Mouse (Mus musculus): ENCODE results near the gene Hgfac. TPM values are rescaled to one million over a fixed set of nuclear protein-coding genes. Genes with fewer than 3 reads are reported as not detected.
A peak's percentile ranks its signal among the peaks of the same experiment; 100 is the strongest.

Hgfac gene
- polyA plus RNA-seq, 1 experiment, result 0.26 TPM

- Histone ChIP-seq H3ac (ENCODE audit: control insufficient read depth, insufficient read length) (peak overlapping the region; percentile 42), H3K79me2 (ENCODE audit: control insufficient read depth, insufficient read depth) (peaks cover 19% of the 10 kb centered on the region), H3K4me3 (peak overlapping the region; percentile 46), H3K27me3 (ENCODE audit: control insufficient read depth, insufficient read depth, insufficient read length) (no peaks in the 10 kb centered on the region), H3K4me2 (ENCODE audit: low read depth) (peak overlapping the region; percentile 87), H3K36me3 (ENCODE audit: control insufficient read depth, insufficient read depth) (no peaks in the 10 kb centered on the region)
- TF ChIP-seq POLR2A (IDR thresholded peaks at IDR 0.05; ENCODE audit: insufficient read length, low read depth) (peak; percentile 23), MYOD1 (IDR thresholded peaks at IDR 0.05; ENCODE audit: control insufficient read depth in 1 of 3, insufficient read length in 2 of 3, low read depth in 2 of 3) (no peak)
Measured at GRCm38 (mm10) chr5:35058216-35058615, 16.9 kb downstream of the Hgfac start.

- H3ac ChIP-seq (ENCODE audit: control insufficient read depth, insufficient read length), result no peak overlapping the region
- H3K4me3 ChIP-seq, result no peak overlapping the region
- no peaks in the 10 kb centered on the region for H3K27me3 ChIP-seq (ENCODE audit: control insufficient read depth, insufficient read depth, insufficient read length)
- H3K4me2 ChIP-seq (ENCODE audit: low read depth), result peak overlapping the region; percentile 87
- peaks cover 3% of the 10 kb centered on the region for H3K36me3 ChIP-seq (ENCODE audit: control insufficient read depth, insufficient read depth)
- TF ChIP-seq MYOG (IDR thresholded peaks at IDR 0.05; ENCODE audit: control insufficient read depth in 1 of 3, insufficient read depth in 1 of 3, insufficient read length in 2 of 3, low read depth in 2 of 3) (no peak), MYOD1 (IDR thresholded peaks at IDR 0.05; ENCODE audit: control insufficient read depth in 1 of 3, insufficient read length in 2 of 3, low read depth in 2 of 3) (peak in 1 of 3 experiments; percentile 1), USF1 (IDR thresholded peaks at IDR 0.05; ENCODE audit: low read depth) (peak; percentile 10)
- H3K79me2 ChIP-seq (ENCODE audit: control insufficient read depth, insufficient read depth), result peaks cover 21% of the 10 kb centered on the region
Measured at GRCm38 (mm10) chr5:35060098-35060497, 18.8 kb downstream of the Hgfac start.

GRCm38 (mm10) chr5:35069841-35070240, 28.5 kb downstream of the Hgfac start:
- Histone ChIP-seq H3K27me3 (ENCODE audit: control insufficient read depth, insufficient read depth, insufficient read length) (no peaks in the 10 kb centered on the region), H3ac (ENCODE audit: control insufficient read depth, insufficient read length) (no peak overlapping the region), H3K79me2 (ENCODE audit: control insufficient read depth, insufficient read depth) (peaks cover 7% of the 10 kb centered on the region), H3K36me3 (ENCODE audit: control insufficient read depth, insufficient read depth) (peaks cover 18% of the 10 kb centered on the region), H3K4me2 (ENCODE audit: low read depth) (no peak overlapping the region), H3K4me3 (no peak overlapping the region)
- TF ChIP-seq E2F4 (IDR thresholded peaks at IDR 0.05; ENCODE audit: insufficient read depth), result no peak
- TF ChIP-seq TCF12 (IDR thresholded peaks at IDR 0.05; ENCODE audit: insufficient read depth, poor library complexity, severe bottlenecking), result no peak
- TF ChIP-seq MAX (IDR thresholded peaks at IDR 0.05; ENCODE audit: low read depth), result no peak
- TF ChIP-seq TCF3 (IDR thresholded peaks at IDR 0.05; ENCODE audit: insufficient read length, low read depth), result no peak
- no peak for TF ChIP-seq REST (IDR thresholded peaks at IDR 0.05; ENCODE audit: insufficient read depth, insufficient read length)
- TF ChIP-seq POLR2A (IDR thresholded peaks at IDR 0.05; ENCODE audit: insufficient read length, low read depth), result no peak
- TF ChIP-seq MYOD1 (IDR thresholded peaks at IDR 0.05; ENCODE audit: control insufficient read depth in 1 of 3, insufficient read length in 2 of 3, low read depth in 2 of 3), result no peak
- no peak for TF ChIP-seq SRF (IDR thresholded peaks at IDR 0.05; ENCODE audit: control insufficient read depth, insufficient read length, low read depth)
- no peak for TF ChIP-seq CEBPB (IDR thresholded peaks at IDR 0.05; ENCODE audit: insufficient read depth, poor library complexity, severe bottlenecking)
- TF ChIP-seq POLR2AphosphoS2 (IDR thresholded peaks at IDR 0.05; ENCODE audit: insufficient read length, low read depth), result no peak

- no peak overlapping the region for H3K4me2 ChIP-seq (ENCODE audit: low read depth)
- no peak for TF ChIP-seq SRF (IDR thresholded peaks at IDR 0.05; ENCODE audit: control insufficient read depth, insufficient read length, low read depth)
- TF ChIP-seq TCF3 (IDR thresholded peaks at IDR 0.05; ENCODE audit: insufficient read length, low read depth), result no peak
- no peak for TF ChIP-seq POLR2AphosphoS2 (IDR thresholded peaks at IDR 0.05; ENCODE audit: insufficient read length, low read depth)
- no peak for TF ChIP-seq MYOD1 (IDR thresholded peaks at IDR 0.05; ENCODE audit: control insufficient read depth in 1 of 3, insufficient read length in 2 of 3, low read depth in 2 of 3)
- no peak for TF ChIP-seq MAX (IDR thresholded peaks at IDR 0.05; ENCODE audit: low read depth)
- TF ChIP-seq CEBPB (IDR thresholded peaks at IDR 0.05; ENCODE audit: insufficient read depth, poor library complexity, severe bottlenecking), result no peak
- TF ChIP-seq REST (IDR thresholded peaks at IDR 0.05; ENCODE audit: insufficient read depth, insufficient read length), result no peak
- TF ChIP-seq POLR2A (IDR thresholded peaks at IDR 0.05; ENCODE audit: insufficient read length, low read depth), result no peak
- TF ChIP-seq USF1 (IDR thresholded peaks at IDR 0.05; ENCODE audit: low read depth), result no peak
- TF ChIP-seq E2F4 (IDR thresholded peaks at IDR 0.05; ENCODE audit: insufficient read depth), result no peak
- no peak for TF ChIP-seq MYOG (IDR thresholded peaks at IDR 0.05; ENCODE audit: control insufficient read depth in 1 of 3, insufficient read depth in 1 of 3, insufficient read length in 2 of 3, low read depth in 2 of 3)
- TF ChIP-seq TCF12 (IDR thresholded peaks at IDR 0.05; ENCODE audit: insufficient read depth, poor library complexity, severe bottlenecking), result no peak
- H3ac ChIP-seq (ENCODE audit: control insufficient read depth, insufficient read length), result no peak overlapping the region
- no peak overlapping the region for H3K4me3 ChIP-seq
- no peaks in the 10 kb centered on the region for H3K27me3 ChIP-seq (ENCODE audit: control insufficient read depth, insufficient read depth, insufficient read length)
- H3K79me2 ChIP-seq (ENCODE audit: control insufficient read depth, insufficient read depth), result peaks cover 3% of the 10 kb centered on the region
- H3K36me3 ChIP-seq (ENCODE audit: control insufficient read depth, insufficient read depth), result peaks cover 13% of the 10 kb centered on the region
Measured at GRCm38 (mm10) chr5:35070314-35070713, 29.0 kb downstream of the Hgfac start.

- TF ChIP-seq MYOD1 (IDR thresholded peaks at IDR 0.05; ENCODE audit: control insufficient read depth in 1 of 3, insufficient read length in 2 of 3, low read depth in 2 of 3) (peak; percentile 78 to 92 (median 87)), POLR2AphosphoS2 (IDR thresholded peaks at IDR 0.05; ENCODE audit: insufficient read length, low read depth) (no peak), SRF (IDR thresholded peaks at IDR 0.05; ENCODE audit: control insufficient read depth, insufficient read length, low read depth) (no peak), USF1 (IDR thresholded peaks at IDR 0.05; ENCODE audit: low read depth) (peak; percentile 5), REST (IDR thresholded peaks at IDR 0.05; ENCODE audit: insufficient read depth, insufficient read length) (no peak), TCF12 (IDR thresholded peaks at IDR 0.05; ENCODE audit: insufficient read depth, poor library complexity, severe bottlenecking) (peak; percentile 84), CEBPB (IDR thresholded peaks at IDR 0.05; ENCODE audit: insufficient read depth, poor library complexity, severe bottlenecking) (no peak), TCF3 (IDR thresholded peaks at IDR 0.05; ENCODE audit: insufficient read length, low read depth) (peak; percentile 59), MYOG (IDR thresholded peaks at IDR 0.05; ENCODE audit: control insufficient read depth in 1 of 3, insufficient read depth in 1 of 3, insufficient read length in 2 of 3, low read depth in 2 of 3) (peak; percentile 94 to 99 (median 97)), POLR2A (IDR thresholded peaks at IDR 0.05; ENCODE audit: insufficient read length, low read depth) (no peak), E2F4 (IDR thresholded peaks at IDR 0.05; ENCODE audit: insufficient read depth) (no peak), MAX (IDR thresholded peaks at IDR 0.05; ENCODE audit: low read depth) (no peak)
- Histone ChIP-seq H3K27me3 (ENCODE audit: control insufficient read depth, insufficient read depth, insufficient read length) (no peaks in the 10 kb centered on the region), H3K4me3 (no peak overlapping the region), H3K4me2 (ENCODE audit: low read depth) (peak overlapping the region; percentile 48), H3ac (ENCODE audit: control insufficient read depth, insufficient read length) (no peak overlapping the region), H3K79me2 (ENCODE audit: control insufficient read depth, insufficient read depth) (no peaks in the 10 kb centered on the region), H3K36me3 (ENCODE audit: control insufficient read depth, insufficient read depth) (peaks cover 13% of the 10 kb centered on the region)
Measured at GRCm38 (mm10) chr5:35070953-35071352, 29.6 kb downstream of the Hgfac start.
